Mouse (Mus musculus): ENCODE results near the gene Fam114a2.

GRCm38 (mm10) chr11:57434153-57434552 is 84.3 kb downstream of the Fam114a2 start:
- TF ChIP-seq GATA1 (IDR thresholded peaks at IDR 0.05; ENCODE audit: low read length) (no peak), TAL1 (IDR thresholded peaks at IDR 0.05; ENCODE audit: low read length) (no peak)
